Mouse (Mus musculus): ENCODE data around the gene Nptxr. TPM values are rescaled to one million over a fixed set of nuclear protein-coding genes. Genes with fewer than 3 reads are reported as not detected.
A peak's percentile ranks its signal among the peaks of the same experiment; 100 is the strongest.

The Nptxr gene
- polyA plus RNA-seq, 1 experiment from 2014 or later, result 4.8 TPM

DNA sequence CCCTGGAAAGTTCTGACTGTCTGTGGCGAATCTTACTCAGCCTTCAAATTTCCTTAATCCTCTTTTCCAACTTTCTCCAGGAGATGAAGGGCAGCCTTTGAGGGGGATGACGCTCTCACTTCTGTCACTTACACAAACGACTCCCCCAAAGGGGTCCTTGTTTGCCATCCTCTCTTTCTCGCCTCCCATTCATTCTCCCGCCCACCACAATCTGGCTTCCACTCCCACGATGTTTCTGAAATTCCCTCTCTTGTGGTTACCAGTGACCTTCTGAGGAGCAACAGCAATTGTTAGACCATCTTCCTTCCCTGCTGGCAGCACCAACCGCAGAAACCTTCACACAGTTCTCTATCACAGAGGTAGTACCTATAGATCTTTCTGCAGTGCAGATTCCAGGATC lies 28.9 kb downstream of the Nptxr start:
- H3K27me3 ChIP-seq (replicated peaks), result no peaks in the 10 kb centered on the region
- no peak for ATAC-seq (ENCODE audit: insufficient read depth, low FRiP score, low read depth)
- H3K9me3 ChIP-seq, result no peaks in the 10 kb centered on the region
- H3K36me3 ChIP-seq, result no peaks in the 10 kb centered on the region
- no peak overlapping the region for H3K27ac ChIP-seq
- no peak overlapping the region for H3K4me2 ChIP-seq
- H3K4me3 ChIP-seq (replicated peaks), result no peak overlapping the region
- peaks cover 15% of the 10 kb centered on the region for H3K4me1 ChIP-seq
- 52% methylated on average over 7 of the region's 7 CpGs for WGBS
- H3K9ac ChIP-seq, result no peak overlapping the region

DNA sequence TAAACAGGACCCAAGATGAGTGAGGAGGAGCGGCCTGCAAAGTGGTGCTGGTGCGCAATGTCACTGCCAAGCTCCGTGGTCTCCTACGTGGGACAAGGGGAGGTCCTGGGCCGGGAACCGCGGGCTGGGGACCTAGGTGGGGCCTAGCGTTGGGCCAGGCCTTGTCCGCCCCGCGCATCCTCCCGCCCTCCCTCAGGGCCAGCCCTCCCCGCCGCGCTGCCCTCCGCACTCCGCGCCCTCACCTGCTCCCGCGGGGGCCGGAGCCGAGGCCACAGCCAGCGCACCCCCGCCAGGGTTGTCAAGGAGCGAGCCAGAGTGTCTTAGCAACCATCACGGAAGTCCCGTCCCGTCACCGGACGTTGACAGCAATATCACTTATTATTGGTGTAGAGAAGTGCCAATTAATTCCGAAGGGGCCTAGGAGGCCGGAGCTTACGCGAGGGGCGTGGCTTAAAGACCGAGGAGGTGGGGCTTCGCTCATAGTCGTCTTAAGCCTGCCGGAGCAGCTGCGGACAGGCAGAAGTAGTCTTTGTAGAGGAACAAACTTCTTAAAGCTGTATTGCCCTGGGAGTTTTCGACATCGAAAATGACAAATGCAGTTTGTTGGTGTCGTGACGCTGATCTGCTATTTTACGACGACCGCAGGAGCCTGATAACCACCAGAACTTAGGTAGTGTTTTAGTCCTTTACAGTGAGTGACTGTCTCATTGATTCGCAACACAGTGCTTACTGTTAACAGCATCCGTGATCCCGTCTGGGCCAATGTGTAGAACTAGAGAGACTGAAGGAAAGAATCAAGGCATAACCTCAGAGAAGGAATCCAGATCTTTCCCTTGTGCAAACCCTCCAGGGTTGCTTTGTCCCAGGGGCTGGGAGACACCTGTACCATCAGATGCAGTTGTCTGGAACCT lies 30.2 kb downstream of the Nptxr start:
- Histone ChIP-seq H3K27ac (peak overlapping the region; percentile 52), H3K4me1 (peaks cover 17% of the 10 kb centered on the region), H3K9ac (peak overlapping the region; percentile 54), H3K9me3 (no peaks in the 10 kb centered on the region), H3K4me3 (replicated peaks) (peak overlapping the region; percentile 66), H3K36me3 (no peaks in the 10 kb centered on the region), H3K4me2 (peak overlapping the region; percentile 74), H3K27me3 (replicated peaks) (no peaks in the 10 kb centered on the region)
- peak; percentile 98 for ATAC-seq (ENCODE audit: insufficient read depth, low FRiP score, low read depth)
- under 1% methylated on average over 50 of the region's 50 CpGs for WGBS

DNA sequence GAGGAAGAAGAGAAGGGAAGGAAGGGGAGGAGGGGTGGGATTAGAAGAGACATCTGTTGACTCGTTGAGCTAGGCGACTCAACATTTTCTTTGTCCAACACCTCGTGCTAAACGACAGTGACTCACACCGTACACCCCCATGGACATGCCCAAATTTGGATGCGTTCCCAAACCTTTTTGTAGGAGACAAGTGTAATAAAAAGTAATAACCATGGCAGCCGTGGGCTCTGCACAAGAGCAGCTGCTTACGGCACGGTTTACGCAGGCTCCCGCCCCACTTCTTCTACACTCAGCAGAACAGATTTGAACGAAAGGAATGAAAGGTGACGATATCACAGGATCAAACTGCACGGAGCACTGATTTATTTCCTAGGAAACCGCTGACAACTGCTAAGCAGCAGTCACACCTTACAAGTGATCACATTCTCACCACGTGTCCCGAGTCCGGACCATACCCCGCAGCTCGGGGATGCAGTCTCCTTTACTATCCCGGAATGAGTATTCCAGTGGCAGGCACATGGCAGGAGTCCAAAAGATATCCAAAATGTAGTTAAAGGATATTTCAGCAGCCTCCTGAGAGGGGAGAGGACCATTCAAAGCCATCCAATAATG lies 33.8 kb downstream of the Nptxr start:
- H3K36me3 ChIP-seq, result no peaks in the 10 kb centered on the region
- ATAC-seq (ENCODE audit: insufficient read depth, low FRiP score, low read depth), result no peak
- no peaks in the 10 kb centered on the region for H3K27me3 ChIP-seq (replicated peaks)
- H3K9me3 ChIP-seq, result no peaks in the 10 kb centered on the region
- H3K9ac ChIP-seq, result no peak overlapping the region
- H3K27ac ChIP-seq, result no peak overlapping the region
- H3K4me3 ChIP-seq (replicated peaks), result no peak overlapping the region
- WGBS, result 77% methylated on average over 21 of the region's 21 CpGs
- H3K4me2 ChIP-seq, result no peak overlapping the region
- peaks cover 22% of the 10 kb centered on the region for H3K4me1 ChIP-seq

DNA sequence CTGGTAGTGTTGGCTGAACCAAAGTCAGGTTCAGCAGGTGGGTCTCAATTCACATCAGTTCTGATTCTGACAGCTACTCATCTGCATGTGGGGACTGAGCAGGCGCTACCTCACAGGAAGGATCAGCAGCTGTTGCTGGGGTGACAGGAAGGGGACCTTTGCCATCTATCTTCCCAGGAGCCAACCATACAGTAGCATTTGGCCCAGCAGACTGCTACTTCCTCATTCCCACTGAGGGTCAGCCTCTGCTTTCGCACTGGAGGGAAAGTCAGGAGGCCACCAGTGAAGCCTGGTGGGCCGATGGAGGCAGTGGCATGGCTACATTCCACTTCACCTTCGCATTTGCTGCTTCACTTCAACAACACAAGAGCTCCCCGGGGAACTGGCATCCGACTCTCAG lies 36.3 kb downstream of the Nptxr start:
- no peak for ATAC-seq (ENCODE audit: insufficient read depth, low FRiP score, low read depth)

DNA sequence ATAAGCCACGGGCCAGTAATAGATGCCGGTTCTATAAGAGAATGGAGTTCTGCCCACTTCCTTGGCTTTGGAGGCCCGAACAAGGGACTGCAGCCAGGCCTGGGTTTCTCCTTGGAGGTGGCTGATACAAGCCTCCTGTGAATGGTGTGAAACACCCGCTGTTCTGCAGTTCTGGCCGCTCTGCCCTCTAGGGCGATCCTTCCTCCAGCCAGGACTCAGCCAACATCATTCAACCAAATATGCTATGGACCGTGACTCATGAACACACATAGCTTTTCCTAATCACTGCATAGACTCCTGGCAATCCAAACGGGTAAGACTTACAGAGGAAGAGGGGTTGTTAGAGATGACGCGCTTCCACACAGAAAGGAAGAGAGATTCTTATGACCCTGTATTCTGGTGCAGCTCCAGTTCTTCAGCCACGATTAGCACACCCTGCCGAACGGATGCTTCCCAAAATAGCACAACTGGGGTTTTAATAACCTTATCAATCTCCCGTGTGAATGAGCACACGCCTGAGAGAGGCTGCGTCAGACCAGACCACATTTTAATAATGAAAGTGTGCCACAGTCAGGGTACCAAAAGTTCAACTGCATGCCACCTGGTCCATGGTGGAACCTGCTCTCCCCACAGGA lies 37.1 kb downstream of the Nptxr start:
- H3K9me3 ChIP-seq, result no peaks in the 10 kb centered on the region

More for the DNA sequence above, 36.3 kb downstream of the Nptxr start:
- 66% methylated on average over 6 of the region's 6 CpGs for WGBS
- H3K9ac ChIP-seq, result no peak overlapping the region
- H3K9me3 ChIP-seq, result no peaks in the 10 kb centered on the region
- H3K4me2 ChIP-seq, result no peak overlapping the region
- H3K27ac ChIP-seq, result no peak overlapping the region
- H3K36me3 ChIP-seq, result peaks cover 3% of the 10 kb centered on the region; the same call in 1 of the 2 replicates
- no peak overlapping the region for H3K4me3 ChIP-seq (replicated peaks)
- H3K27me3 ChIP-seq (replicated peaks), result no peaks in the 10 kb centered on the region
- peaks cover 16% of the 10 kb centered on the region for H3K4me1 ChIP-seq

DNA sequence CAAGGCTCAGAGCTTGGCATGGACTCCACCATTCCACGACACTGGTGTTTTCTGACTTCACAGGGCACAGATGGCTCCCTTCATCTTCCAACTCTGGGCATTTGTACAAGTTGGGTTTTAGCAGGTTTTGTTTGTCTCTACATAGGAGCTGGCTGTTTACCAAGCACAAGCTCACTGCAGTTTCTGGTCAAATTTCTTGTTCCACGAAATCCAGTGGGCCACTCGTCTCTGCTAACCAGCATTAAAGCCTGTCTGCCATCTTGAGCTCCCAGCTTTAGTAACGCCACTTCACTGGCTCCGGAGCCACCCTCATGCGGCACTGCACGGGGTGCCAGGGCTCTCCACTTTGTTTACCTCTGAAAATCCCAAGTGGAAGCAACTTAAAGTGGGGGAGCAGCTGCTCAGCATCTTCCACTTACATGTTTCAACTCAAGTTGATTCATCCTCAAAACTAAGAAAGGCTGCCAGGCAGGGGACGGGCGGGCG lies 37.9 kb downstream of the Nptxr start:
- H3K36me3 ChIP-seq, result peaks cover 5% of the 10 kb centered on the region
- no peak overlapping the region for H3K27ac ChIP-seq
- ATAC-seq (ENCODE audit: insufficient read depth, low FRiP score, low read depth), result no peak
- H3K4me3 ChIP-seq (replicated peaks), result no peak overlapping the region
- 71% methylated on average over 10 of the region's 10 CpGs for WGBS
- H3K4me2 ChIP-seq, result no peak overlapping the region
- no peaks in the 10 kb centered on the region for H3K27me3 ChIP-seq (replicated peaks)
- no peak overlapping the region for H3K9ac ChIP-seq
- no peaks in the 10 kb centered on the region for H3K9me3 ChIP-seq
- peaks cover 14% of the 10 kb centered on the region; the same call in 1 of the 2 replicates for H3K4me1 ChIP-seq

More for the DNA sequence above, 37.1 kb downstream of the Nptxr start:
- Histone ChIP-seq H3K9ac (no peak overlapping the region), H3K36me3 (peaks cover 5% of the 10 kb centered on the region), H3K4me3 (replicated peaks) (no peak overlapping the region), H3K4me1 (peaks cover 14% of the 10 kb centered on the region; the same call in 1 of the 2 replicates), H3K27me3 (replicated peaks) (no peaks in the 10 kb centered on the region), H3K4me2 (no peak overlapping the region), H3K27ac (no peak overlapping the region)
- 75% methylated on average over 16 of the region's 16 CpGs for WGBS
- no peak for ATAC-seq (ENCODE audit: insufficient read depth, low FRiP score, low read depth)

DNA sequence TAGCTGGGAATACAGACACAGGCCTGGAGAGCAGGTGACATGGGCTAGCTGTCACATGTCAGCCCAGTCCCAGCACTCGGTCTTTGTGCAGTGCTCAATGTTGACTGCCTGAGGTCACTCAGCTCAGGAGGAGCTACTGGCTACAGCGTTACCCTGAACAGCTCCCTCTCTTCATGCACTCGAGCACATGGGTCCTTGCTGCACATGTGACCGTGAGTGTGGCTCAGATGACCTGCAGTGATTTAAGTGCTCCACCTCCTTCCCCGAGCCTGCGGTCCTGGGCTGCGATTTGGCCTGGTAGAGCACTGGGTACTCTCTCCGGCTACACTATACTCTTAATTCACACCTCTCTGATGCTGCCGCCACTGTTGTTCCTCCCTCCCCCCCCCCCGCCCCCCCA lies 38.4 kb downstream of the Nptxr start:
- Histone ChIP-seq H3K4me3 (replicated peaks) (no peak overlapping the region), H3K9ac (no peak overlapping the region), H3K27ac (no peak overlapping the region), H3K27me3 (replicated peaks) (no peaks in the 10 kb centered on the region), H3K9me3 (no peaks in the 10 kb centered on the region), H3K4me1 (peaks cover 12% of the 10 kb centered on the region; the same call in 1 of the 2 replicates), H3K36me3 (peaks cover 5% of the 10 kb centered on the region), H3K4me2 (no peak overlapping the region)
- 64% methylated on average over 9 of the region's 10 CpGs for whole genome bisulfite sequencing
- ATAC-seq (ENCODE audit: insufficient read depth, low FRiP score, low read depth), result no peak

DNA sequence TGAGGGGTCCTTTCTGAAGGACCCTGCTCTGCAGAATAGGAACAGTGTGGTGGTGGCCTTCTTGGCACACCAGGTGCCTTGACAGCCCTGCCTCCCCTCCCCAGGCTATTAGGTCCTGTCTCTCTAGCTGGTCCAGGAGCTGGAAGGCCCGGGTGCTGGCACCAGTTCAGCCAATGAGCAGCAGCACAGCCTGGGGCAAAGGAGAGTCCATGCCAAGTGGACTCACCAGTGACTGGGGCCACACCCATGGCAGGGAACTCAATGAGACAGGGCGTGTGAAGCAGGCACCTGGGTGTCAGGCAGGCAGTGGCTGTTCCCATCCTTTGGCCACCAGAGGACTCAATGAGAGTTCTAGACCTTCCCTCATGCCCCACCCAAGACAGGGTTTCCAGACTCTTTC lies 39.2 kb downstream of the Nptxr start:
- no peaks in the 10 kb centered on the region for H3K27me3 ChIP-seq (replicated peaks)
- H3K9me3 ChIP-seq, result no peaks in the 10 kb centered on the region
- peaks cover 5% of the 10 kb centered on the region for H3K36me3 ChIP-seq
- H3K4me3 ChIP-seq (replicated peaks), result no peak overlapping the region
- H3K4me2 ChIP-seq, result no peak overlapping the region
- no peak overlapping the region for H3K27ac ChIP-seq
- no peak for ATAC-seq (ENCODE audit: insufficient read depth, low FRiP score, low read depth)
- H3K4me1 ChIP-seq, result peaks cover 5% of the 10 kb centered on the region; the same call in 1 of the 2 replicates
- no peak overlapping the region for H3K9ac ChIP-seq
- WGBS, result 77% methylated on average over 2 of the region's 2 CpGs

DNA sequence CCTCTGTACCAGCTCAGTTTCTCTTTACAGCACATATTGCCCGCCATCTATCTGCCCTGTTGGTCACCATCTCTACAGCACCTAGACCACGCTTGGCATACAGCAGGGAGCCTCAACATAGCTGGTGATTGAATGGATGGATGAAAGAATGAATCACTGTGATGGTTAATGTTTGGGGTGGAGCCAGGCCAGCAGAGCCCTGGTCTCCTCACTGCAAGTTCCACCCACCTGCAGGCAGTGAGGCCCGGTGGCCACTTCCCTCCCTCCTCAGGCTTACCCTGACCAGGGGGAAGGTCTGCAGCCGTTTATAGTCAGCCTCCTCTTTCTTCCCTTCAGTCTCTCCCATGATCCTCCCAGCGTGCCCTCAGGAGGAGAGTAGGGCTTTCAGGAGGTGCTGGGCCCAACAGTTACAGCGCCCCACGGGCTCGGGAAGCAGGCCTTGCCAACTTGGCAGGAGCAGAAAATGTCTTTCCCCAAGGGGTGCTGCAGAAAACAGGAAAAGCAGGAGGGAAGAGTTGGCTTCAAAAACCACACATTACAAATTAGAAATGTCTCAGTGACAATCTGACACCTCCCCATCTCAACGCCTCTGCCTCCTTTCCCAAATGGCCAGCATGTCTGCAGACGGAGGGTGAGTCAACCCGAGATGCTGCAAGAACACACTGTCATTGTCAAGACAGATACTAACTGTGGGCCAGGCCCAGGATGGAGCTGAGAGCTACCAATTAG lies 39.9 kb downstream of the Nptxr start:
- Histone ChIP-seq H3K9me3 (no peaks in the 10 kb centered on the region), H3K4me2 (no peak overlapping the region), H3K4me3 (replicated peaks) (no peak overlapping the region), H3K36me3 (peaks cover 5% of the 10 kb centered on the region), H3K27ac (no peak overlapping the region), H3K4me1 (peaks cover 5% of the 10 kb centered on the region; the same call in 1 of the 2 replicates), H3K9ac (no peak overlapping the region), H3K27me3 (replicated peaks) (no peaks in the 10 kb centered on the region)
- 73% methylated on average over 11 of the region's 11 CpGs for WGBS
- no peak for ATAC-seq (ENCODE audit: insufficient read depth, low FRiP score, low read depth)

DNA sequence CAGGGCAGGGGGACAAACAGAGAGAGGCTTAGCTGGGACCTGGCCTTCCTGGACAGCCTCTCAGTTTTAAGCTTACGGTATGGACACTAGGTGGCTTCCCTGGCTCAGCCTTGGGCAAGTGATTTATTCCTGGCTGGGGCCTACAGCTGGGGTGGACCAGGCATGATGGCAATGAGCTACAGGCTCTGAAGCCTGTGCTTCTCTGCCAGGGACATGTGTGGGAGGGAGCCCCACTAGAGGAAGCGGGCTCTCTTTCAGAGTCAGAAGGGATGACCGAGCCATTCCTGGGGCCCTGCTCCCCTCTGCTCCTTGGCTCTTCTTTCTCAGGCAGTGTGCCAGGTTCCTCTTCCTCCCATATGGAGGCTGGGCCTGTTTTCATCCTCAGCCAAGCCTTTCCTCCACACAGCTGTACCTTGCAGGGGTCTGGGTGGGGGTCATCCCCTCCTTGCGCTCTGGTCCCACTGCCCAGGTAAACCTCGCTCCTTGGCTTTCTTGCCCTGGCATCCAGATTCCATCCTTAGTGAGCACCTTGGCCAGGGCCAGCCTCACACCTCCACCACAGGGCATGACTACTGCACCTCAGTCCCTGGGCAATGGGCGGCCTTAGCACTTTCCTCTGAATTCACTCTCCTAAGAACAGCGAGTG lies 40.8 kb downstream of the Nptxr start:
- Histone ChIP-seq H3K9ac (no peak overlapping the region), H3K27me3 (replicated peaks) (no peaks in the 10 kb centered on the region), H3K27ac (no peak overlapping the region), H3K36me3 (peaks cover 5% of the 10 kb centered on the region), H3K4me2 (no peak overlapping the region), H3K4me1 (peaks cover 5% of the 10 kb centered on the region; the same call in 1 of the 2 replicates), H3K9me3 (no peaks in the 10 kb centered on the region), H3K4me3 (replicated peaks) (no peak overlapping the region)
- 82% methylated on average over 7 of the region's 7 CpGs for WGBS
- ATAC-seq (ENCODE audit: insufficient read depth, low FRiP score, low read depth), result 0 out of 2 replicates have a peak, but pooled peaks have one; percentile 4

DNA sequence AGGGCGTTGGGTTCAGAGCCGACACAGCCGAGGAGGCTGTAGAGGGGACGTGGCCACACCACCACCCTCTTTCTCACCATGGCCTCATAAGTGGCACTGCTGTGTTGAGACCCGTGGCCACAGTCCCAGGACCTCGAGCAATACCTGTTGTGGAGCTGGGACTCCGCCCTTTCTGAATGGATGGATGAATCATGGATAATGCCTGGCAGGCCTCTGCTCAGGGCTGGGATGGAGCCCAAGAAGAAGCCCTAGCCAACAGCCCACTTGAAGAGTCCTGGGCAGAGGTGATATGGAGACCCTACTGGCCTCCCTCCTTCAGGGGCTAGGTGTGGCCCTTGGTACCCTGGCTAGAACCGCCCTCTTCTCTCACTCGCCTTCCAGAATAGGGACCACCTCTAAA lies 41.6 kb downstream of the Nptxr start:
- Histone ChIP-seq H3K4me1 (peaks cover 5% of the 10 kb centered on the region; the same call in 1 of the 2 replicates), H3K27me3 (replicated peaks) (no peaks in the 10 kb centered on the region), H3K4me3 (replicated peaks) (no peak overlapping the region), H3K36me3 (peaks cover 5% of the 10 kb centered on the region), H3K27ac (no peak overlapping the region), H3K4me2 (no peak overlapping the region), H3K9ac (no peak overlapping the region), H3K9me3 (no peaks in the 10 kb centered on the region)
- WGBS, result 87% methylated on average over 9 of the region's 9 CpGs
- no peak for ATAC-seq (ENCODE audit: insufficient read depth, low FRiP score, low read depth)
